Mouse (Mus musculus) frontal cortex, postnatal 10 days (tissue): ENCODE measurements at regions not wholly inside any gene's neighbourhood (a gene's known extent, or its start where the extent isn't known, plus 50 kb on each side); places are given as distances from the start of the nearest gene placed in this dataset.

Experiments
- DNase-seq, 2 experiments: peaks; one replicate each; pipeline ENCODE4 v3.0.0; 2022; ENCODE audit warnings: low spot score in 2 of 2, mixed read lengths in 1 of 2

DNA sequence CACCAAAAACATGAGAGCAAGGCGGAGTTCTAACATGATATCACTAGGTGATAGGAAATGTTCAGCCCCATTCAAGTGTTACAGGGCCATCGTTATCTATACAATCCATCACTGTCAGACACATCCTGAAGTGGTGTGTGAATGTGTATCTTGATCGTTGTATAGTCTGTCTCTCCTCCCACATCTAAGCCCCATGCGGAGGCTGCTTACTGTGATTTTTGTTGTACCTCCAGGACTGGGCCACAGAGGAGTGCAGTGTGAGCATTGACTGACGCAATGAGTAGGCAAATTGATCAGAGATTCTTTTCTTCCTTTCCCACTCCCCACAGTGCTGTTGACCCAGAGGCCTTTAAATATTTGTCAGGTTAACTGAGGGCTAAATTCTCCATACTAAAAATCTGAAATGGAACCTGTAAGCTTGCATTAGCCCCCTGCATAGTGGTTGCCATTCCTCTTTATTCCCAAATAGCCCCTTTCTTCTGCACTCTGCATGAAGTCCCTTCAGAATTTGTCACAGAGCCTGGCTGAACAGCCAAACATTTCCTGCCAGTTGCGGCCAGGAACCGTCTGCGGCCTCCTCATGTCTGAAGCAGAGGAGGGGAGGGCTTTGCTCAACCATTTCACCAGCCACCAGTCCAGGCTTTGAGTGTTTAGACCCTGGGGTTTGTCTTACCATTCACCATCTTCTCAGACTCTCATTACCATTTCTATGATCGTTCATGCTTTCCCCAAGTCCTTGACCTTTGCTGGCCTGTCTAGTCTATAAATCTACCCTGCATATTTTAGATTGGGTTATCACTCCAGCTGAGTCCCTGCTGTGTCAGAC lies 119.3 kb downstream of the Ttc8 start:
- DNase-seq = no peak

DNA sequence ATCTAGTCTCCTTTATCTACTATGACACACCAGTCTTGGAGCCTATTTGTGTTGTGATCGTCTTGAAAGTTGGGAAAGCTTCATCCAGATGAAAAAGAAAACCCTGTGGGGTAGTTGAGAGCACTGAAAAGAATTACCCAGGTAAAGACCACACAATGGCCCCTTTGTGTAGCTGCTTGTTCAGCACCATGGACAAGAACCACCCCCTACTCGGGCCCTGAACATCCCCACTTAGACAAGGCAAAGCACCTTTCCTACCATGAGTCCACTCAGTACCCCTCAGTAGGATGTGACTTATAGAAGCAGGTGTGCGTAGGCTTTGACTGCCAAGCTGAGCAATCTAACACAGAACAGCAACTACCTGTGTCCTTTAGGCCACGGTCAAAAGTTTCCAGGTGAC lies 121.2 kb downstream of the Ttc8 start:
- DNase-seq = no peak

DNA sequence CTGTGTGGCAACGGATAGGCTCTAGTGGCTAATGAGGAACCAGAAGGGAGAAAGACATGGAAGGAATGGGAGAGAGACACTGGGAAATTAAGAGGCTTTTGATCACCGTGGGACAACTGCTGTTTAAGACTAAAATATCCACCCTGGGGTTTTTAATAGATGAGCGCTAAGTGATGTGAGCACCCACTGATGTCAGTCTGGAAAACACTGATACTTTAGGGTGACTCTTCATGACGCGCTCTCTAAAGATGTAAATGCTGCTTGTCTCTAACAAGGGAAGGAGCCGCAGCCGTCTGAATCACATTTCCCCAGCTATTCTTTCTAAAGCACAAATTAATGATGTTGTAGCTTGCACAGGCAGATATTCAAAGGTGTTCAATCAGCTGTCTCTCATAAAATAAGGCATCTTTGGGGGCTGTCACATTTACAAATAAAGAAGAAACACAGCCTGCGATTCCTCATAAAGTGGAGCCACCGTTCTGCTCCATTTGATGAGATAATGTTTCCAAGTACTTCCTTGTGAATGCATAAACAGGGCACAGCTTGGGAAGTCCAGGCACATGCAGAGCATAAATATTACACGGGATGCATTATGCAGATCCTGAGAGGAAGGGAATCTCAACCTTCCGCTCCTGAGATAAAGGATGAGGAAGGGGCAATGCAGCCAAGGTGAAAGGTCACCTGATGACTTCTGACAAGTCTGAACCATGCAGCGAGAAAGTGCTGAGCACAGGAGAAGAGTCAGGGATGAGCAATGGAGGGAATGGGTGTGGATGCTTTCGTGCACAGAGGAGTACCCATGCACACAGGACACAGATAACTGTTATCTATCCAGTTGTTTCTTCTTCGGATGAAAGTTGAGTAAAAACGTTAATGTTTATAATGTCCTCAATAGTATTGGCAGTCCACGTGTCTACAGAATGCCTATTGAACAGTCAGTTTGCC lies 122.8 kb downstream of the Ttc8 start:
- DNase-seq = no peak

DNA sequence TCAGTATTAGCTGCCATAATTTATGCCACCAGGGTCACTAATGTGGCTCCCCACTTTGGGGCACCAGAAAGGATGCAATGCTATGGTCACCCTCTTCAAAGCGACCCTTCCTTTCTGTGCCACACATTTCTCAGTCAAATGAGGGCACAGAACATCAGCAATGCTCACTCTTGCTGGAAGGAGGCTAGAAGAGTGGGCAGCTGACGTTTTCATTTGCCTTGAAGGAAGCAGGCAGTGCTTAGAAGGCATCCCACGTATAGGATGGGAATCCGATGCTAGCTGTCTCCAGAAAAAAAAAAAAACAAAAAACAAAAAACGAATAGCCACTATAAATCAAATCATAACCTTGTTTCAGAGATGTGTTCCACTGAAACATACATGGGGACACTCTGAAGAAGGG lies 124.1 kb downstream of the Ttc8 start:
- no peak for DNase-seq

DNA sequence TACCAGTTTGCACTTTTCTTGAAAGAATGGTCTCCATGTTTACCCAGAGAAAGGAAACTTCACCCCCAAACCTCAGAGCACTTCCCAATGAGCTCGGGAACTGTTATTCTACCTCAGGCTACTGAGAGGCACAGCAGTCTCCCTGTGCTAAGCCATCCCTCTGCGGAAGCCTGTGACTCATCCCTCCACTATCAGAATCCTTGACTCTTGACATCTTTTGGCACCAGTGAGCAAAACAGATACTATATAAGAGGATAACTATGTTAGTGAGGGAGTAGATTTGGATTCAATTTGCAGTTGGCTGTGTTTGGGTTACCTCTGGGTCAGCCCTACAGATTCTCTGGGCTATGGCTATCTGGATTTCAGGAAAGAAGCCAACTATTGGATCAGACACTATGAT lies 130.1 kb downstream of the Ttc8 start:
- no peak for DNase-seq

DNA sequence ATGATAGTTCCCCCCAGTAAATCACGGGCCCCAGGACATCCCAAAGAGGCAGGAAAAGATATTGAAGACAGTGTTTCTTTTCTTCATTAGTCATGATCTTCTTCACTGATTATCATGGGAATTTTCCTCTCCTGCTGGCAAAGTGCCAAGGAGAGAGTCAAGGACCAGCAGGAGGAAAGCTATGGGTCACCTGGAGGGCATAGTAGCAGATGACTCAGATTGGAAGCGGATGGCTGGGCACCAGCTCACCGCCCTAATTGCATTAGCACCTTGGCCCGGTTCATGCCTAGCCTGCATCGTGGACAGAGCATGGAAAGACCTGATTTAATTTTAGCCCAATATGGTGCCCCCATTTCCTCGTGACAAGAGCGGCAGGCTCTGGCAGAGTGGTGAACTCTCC lies 132.2 kb downstream of the Ttc8 start:
- no peak for DNase-seq

DNA sequence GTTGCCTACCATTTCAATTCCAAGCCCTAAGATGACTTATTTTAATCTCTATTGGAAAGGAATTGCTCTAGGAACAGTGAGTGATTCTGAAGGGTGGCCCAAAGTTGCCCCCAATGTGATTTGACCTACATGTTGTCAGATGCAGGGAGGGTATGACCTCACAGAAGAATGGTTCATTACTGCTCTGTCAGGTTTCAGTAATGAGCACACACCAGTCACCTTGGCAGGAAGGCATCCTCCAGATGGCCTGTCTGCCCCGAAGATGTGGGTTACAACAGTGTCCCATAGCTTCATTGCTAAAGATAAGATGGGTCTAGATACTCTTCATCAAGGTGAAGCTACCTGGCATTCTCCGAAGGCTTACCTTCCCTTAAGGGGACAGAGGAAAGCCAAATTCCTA lies 137.1 kb downstream of the Ttc8 start:
- no peak for DNase-seq

DNA sequence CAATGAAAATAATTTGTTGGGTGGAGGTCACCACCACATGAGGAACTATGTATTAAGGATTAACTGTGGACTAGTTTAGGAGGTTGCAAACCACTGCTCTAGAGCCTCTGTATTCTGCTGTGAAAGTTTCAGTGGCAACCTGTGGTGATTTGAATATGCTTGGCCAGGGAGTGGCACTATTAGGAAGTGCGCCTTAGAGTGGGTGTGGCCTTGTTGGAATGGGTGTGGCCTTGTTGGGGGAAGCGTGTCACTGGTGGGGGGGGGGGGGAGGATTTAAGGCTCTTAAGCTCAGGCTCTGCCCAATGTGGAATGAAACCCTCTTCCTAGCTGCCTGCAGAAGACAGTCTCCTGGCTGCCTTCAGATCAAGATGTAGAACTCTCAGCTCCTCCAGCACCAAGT lies 138.5 kb downstream of the Ttc8 start:
- DNase-seq = no peak

DNA sequence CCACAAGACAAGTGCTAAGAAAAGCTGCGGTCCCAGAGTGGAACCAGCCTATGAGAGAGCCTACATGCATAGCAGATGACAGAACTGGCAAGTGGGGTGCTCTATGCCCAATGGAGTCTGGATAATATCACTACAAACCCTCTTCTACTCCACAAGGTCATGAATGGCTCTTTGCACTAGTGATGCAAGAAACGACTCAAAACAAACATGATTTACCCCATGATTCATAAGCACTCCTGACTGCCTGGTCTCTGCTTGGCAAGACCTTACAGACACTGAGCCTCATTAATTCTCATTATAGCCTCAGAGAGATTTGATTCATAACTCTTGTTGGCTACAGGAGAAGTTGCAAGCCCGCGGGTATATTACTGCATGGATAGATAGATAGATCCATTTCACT lies 139.1 kb downstream of the Ttc8 start:
- no peak for DNase-seq

DNA sequence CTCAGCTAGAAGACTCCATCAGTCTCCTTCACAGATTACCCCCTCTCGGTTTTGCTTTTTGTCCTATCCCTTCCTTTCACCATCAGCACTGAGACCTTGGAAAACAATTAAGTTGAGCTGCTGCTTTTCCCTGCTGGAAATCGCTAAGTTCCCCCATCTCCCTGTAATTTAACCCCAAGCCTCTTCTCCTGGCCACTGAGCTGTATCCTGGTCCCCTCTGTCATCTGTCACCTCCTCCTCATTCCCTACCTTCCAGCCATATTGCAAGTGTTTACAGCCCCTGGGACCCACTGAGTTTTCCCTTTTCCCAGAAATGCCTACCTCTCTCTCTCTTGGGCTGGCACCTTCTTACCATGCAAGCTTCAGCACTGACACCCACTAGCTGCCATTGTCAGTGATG lies 140.3 kb downstream of the Ttc8 start:
- no peak for DNase-seq

DNA sequence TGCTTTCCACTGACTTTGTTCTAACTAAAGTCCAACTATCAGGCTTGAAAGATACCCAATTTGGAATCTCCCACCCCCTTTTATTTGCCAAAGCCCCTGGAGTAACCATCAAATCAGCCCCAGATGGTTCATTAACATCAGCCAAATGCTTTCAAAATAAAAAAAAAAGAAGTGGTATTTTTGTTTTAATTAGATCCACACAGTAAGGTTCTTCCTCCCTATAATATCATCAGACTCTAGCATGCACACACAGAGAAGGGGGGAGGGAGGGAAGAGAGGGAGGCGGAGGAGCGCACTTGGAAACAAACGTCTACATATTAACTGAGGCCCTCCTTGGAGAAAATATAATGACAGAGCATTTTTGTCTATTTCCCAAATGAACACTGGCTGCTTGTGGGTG lies 143.1 kb downstream of the Ttc8 start:
- no peak for DNase-seq

DNA sequence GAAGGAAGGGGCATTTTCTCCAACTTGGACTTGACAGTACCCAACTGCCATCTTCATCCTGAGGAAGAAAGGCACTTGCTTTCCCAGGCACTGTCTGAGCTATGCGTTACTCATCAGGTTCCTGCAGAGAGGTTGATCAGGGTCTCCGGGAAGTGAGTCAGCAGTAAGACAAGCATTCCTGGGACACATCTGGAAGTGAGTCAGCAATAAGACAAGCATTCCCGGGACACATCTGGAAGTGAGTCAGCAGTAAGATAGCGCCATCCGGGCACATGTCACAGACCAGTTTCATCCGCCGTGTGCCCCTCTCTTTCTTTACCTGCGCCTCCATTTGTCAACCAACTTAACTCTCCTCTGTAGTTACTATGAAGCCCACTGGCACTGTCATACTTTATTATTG lies 143.5 kb downstream of the Ttc8 start:
- DNase-seq = no peak

DNA sequence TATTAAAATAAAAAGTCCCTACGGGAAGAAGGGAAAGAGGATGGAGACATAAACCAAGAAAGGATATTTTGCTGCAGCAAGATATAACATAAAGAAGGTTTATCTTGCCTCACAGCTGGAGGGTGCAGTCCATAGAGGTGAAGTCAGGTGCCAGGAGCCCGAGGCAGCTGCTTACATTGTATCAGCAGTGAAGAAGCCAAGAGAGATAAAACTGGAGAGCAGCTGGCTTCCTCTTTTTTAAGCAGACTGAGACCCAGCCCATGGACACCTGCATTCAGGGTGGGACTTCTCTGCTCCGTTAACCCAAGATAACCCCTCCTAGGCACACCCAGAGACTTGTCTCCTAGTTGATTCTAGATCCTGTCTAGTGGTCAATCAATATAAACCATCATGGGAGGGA lies 147.6 kb downstream of the Ttc8 start:
- no peak for DNase-seq

DNA sequence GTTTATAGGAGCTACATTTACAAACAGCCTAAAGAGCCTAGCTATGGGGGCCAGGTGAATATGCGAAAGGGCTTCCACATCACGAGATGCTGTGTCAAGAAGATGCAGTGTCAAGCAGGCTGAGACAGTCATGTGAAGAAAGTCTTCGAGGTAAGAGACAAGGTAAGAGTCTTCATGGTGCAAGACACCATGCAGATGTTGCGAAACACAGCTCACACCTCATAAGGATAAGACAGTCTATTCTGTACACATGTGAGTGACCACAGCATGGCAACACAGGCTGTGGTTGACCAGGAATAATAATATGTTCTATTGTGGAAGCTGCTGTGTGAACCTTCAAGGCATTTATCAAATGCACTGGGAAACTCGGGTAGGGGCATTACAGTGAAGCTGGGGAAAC lies 153.4 kb downstream of the Ttc8 start:
- DNase-seq = no peak

DNA sequence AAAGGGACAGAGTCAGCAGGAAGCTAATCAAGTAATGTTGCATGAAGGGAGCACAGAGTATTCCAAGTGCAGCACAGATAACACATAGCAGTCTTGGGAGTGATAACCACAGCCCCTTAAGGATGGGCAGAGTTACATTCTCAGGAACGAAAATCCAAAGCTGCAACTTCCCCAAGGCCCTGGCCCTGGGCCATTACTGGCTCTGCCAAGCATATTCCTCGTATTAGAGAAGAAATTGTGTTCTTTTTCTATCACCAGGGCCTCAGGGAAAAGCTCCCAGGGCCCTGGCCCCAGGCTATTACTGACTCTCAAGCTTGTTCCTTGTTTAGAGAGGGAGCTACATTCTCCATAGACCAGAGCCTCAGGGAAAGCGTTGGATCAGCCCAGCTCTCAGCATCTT lies 157.0 kb downstream of the Ttc8 start:
- no peak for DNase-seq

DNA sequence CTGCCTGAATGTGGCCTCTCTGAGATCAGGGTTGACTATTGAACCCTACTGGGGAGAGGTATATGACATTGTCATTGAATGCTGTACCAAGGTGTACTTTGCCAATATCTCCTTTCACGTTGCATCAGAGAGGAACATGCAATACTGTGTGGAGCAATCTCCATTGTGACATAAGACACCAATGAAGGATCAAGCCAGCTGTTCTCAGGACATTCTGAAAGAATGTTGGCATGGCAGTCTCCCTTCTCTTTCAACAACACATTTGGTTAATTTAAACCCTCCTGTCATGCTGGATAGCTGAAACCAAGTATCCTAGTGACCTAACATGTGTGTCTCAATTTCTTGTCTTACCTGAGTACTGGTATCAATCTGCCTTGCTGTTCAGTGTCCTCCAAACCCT lies 159.5 kb downstream of the Ttc8 start:
- DNase-seq = no peak

DNA sequence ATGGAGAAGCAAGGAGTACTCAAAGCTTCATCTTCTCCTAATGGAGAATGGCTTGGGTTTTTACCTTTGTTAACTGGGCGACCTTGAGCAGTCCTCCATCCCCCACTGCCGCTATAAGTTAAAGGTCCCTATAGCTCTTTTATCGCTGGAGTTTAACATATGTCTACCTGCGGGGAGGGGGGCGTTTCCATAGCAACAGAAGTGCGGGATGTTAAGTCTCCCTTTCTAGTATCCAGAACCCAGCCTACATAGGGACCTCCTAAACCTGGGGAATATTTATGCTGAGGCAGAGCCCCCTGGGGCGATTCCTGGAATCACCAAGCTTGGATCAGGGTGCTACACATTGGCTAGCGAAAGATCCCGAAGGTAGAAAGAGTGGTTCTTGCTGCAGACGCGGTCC lies 163.2 kb downstream of the Ttc8 start:
- no peak for DNase-seq

DNA sequence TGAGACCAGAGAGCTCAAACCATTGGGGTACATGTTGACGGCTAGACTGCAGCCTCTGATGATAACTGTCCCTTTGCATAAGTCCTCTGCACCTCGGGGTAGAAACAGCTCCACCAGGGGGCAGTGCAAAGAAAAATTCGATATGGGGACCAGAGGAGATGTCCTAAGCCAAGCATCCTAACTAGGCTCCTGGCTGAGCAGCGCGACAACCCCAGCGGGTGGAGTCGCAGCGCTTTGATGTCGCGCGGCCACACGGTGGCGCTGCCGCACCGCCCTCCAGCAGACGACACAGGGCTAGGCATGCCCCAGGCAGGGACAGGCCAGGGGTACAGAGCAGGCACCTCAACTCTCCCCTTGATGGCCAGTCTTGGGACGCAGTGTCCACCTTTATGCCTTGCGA lies 163.8 kb downstream of the Ttc8 start:
- peak; percentile 76 to 85 for DNase-seq

DNA sequence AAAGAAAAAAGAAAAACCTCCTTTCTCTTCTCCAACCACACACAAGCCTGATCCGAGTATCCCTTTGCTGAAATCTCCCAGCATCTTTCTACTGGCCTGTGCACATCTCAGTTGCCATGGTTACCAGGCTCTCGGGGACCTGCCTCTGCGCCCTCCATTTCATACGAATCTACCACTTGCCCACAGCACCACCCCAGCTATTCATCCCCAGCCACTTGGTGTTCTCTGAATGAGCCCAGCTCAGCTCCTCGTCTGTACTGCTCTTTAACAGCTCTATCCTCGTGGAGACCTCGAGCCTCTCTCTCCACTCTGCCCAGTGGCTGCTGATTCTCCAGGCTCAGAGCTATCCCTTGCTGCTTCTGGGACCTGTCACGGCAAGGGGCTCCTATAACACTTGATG lies 166.9 kb downstream of the Ttc8 start:
- peak; percentile 30 to 36 for DNase-seq

DNA sequence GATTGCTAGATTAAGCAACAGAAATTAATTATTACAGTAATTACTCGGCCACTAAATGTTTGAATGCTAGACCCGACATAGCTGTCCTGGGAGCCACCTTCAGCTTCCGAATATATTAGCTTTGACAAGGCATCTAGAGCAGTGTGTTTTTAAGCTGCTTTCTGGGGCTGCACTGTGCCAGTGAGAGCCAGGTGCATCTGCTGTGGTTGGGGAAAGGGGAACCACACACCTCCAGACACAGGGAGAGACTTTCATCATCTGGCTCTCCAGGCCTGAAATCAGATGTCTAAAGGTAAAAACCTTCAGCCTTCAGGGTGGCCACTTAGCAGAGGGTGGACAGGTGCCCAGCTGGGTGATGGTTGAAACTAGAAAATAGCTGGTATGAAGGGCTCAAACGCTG lies 171.4 kb downstream of the Ttc8 start:
- DNase-seq = no peak

DNA sequence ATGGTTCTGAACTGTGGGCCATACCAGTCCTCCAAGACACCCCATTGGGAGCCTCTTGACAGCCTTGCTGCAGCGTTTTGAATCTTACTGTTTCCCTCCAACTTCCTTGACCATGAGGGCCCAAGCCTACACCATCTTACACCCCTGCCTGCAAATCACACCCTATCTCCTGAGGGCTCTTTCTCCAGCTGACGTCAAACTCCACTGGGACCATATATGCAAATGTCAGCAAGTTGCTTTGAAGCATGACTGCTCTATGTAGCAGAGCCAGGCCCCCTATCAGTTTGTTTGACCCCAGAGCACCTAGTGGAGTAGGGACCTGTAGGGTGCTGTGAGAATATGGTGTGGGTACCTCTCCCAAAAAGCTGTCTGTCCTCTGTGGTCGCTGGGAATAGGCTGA lies 172.8 kb downstream of the Ttc8 start:
- DNase-seq = no peak

DNA sequence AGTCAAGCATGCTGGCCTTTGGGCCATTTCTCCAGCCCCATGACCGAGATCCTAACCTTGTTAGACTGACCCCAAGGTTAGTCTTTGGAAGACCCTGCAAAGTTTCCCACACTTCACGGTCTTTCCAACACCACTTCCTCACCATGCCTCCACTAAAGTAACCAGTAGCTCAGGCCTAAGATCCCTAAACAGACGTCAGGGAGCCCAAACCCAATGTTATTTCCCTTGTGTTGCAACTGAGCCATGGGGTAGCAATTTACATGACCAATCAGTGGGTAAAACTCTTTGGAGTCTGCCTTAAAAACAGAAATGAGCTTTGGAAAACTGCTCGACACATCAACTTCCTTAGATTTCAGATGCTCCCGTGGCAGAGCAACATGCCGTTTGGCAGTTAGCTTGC lies 173.6 kb downstream of the Ttc8 start:
- DNase-seq = no peak
